Mouse (Mus musculus): ENCODE results near the gene Kmt2a. TPM values are rescaled to one million over a fixed set of nuclear protein-coding genes. Genes with fewer than 3 reads are reported as not detected.
"Not testable (repeated sequence)": the region's sequence is repeated elsewhere in the genome, so short reads cannot be mapped to it uniquely, and the experiment has no call there.

Gene Kmt2a
- polyA plus RNA-seq, 1 experiment from 2014 or later = 14.7 TPM

GRCm38 (mm10) chr9:44771376-44771775 lies 109.7 kb downstream of the Kmt2a start:
- H3K27ac ChIP-seq (ENCODE audit: low read depth) = no peak overlapping the region
- WGBS = 90% methylated on average over 5 of the region's 5 CpGs
- peaks cover 11% of the 10 kb centered on the region; the same call in 1 of the 2 replicates for H3K36me3 ChIP-seq (ENCODE audit: control insufficient read depth, insufficient read depth, low read length)
- no peak overlapping the region for H3K9ac ChIP-seq (ENCODE audit: low read length)
- no peaks in the 10 kb centered on the region for H3K9me3 ChIP-seq (ENCODE audit: control insufficient read depth, low read length)
- H3K4me2 ChIP-seq (ENCODE audit: low read length) = no peak overlapping the region
- peaks cover 2% of the 10 kb centered on the region; the same call in 1 of the 2 replicates for H3K4me1 ChIP-seq (replicated peaks; ENCODE audit: control insufficient read depth, insufficient read depth, low read length)
- no peak for ATAC-seq (replicated peaks; ENCODE audit: low FRiP score, low TSS enrichment, low read depth)
- H3K4me3 ChIP-seq (ENCODE audit: low read depth, low read length) = no peak overlapping the region
- H3K27me3 ChIP-seq (replicated peaks; ENCODE audit: control insufficient read depth, insufficient read depth, low read length) = no peaks in the 10 kb centered on the region
- DNase-seq (ENCODE audit: low spot score) = no peak

- whole genome bisulfite sequencing = 42% methylated on average over 7 of the region's 9 CpGs
- H3K4me2 ChIP-seq (ENCODE audit: low read length) = peak overlapping the region; percentile 18
- not testable (repeated sequence) for H3K9ac ChIP-seq (ENCODE audit: low read length); H3K27ac ChIP-seq (ENCODE audit: low read depth); DNase-seq (ENCODE audit: low spot score); H3K36me3 ChIP-seq (ENCODE audit: control insufficient read depth, insufficient read depth, low read length); ATAC-seq (replicated peaks; ENCODE audit: low FRiP score, low TSS enrichment, low read depth); H3K9me3 ChIP-seq (ENCODE audit: control insufficient read depth, low read length); H3K27me3 ChIP-seq (replicated peaks; ENCODE audit: control insufficient read depth, insufficient read depth, low read length)
- peaks cover 25% of the 10 kb centered on the region for H3K4me1 ChIP-seq (replicated peaks; ENCODE audit: control insufficient read depth, insufficient read depth, low read length)
- H3K4me3 ChIP-seq (ENCODE audit: low read depth, low read length) = peak overlapping the region; percentile 82
Observed at GRCm38 (mm10) chr9:44768029-44768394, 113.1 kb downstream of the Kmt2a start.

- Histone ChIP-seq H3K36me3 (ENCODE audit: control insufficient read depth, insufficient read depth, low read length) (no peaks in the 10 kb centered on the region), H3K27me3 (replicated peaks; ENCODE audit: control insufficient read depth, insufficient read depth, low read length) (no peaks in the 10 kb centered on the region), H3K4me3 (ENCODE audit: low read depth, low read length) (peak within 1 kb of the TSS; percentile 82), H3K4me1 (replicated peaks; ENCODE audit: control insufficient read depth, insufficient read depth, low read length) (peaks cover 25% of the 10 kb centered on the region), H3K4me2 (ENCODE audit: low read length) (peak within 1 kb of the TSS; percentile 64), H3K9ac (ENCODE audit: low read length) (peak within 1 kb of the TSS; percentile 95), H3K27ac (ENCODE audit: low read depth) (peak within 1 kb of the TSS; percentile 89), H3K9me3 (ENCODE audit: control insufficient read depth, low read length) (no peaks in the 10 kb centered on the region)
- under 1% methylated on average over 71 of the region's 82 CpGs for WGBS
- ATAC-seq (replicated peaks; ENCODE audit: low FRiP score, low TSS enrichment, low read depth) (peak; percentile 87), DNase-seq (ENCODE audit: low spot score) (peak; percentile 90)
Observed at GRCm38 (mm10) chr9:44767101-44768028, 113.7 kb downstream of the Kmt2a start, which contains the start of the genes Arcn1 and Ift46. Gene Arcn1, minus strand, starts transcription at chr9:44767845. Gene Ift46, plus strand, starts transcription at chr9:44767908.

- Histone ChIP-seq H3K36me3 (ENCODE audit: control insufficient read depth, insufficient read depth, low read length) (peaks cover 47% of the 10 kb centered on the region), H3K9me3 (ENCODE audit: control insufficient read depth, low read length) (no peaks in the 10 kb centered on the region), H3K27ac (ENCODE audit: low read depth) (no peak overlapping the region), H3K4me1 (replicated peaks; ENCODE audit: control insufficient read depth, insufficient read depth, low read length) (peaks cover 18% of the 10 kb centered on the region), H3K4me3 (ENCODE audit: low read depth, low read length) (no peak overlapping the region), H3K4me2 (ENCODE audit: low read length) (no peak overlapping the region), H3K27me3 (replicated peaks; ENCODE audit: control insufficient read depth, insufficient read depth, low read length) (no peaks in the 10 kb centered on the region), H3K9ac (ENCODE audit: low read length) (no peak overlapping the region)
- DNase-seq (ENCODE audit: low spot score) = no peak
- no peak for ATAC-seq (replicated peaks; ENCODE audit: low FRiP score, low TSS enrichment, low read depth)
- WGBS = 75% methylated on average over 2 of the region's 2 CpGs
Observed at GRCm38 (mm10) chr9:44760873-44761272, 120.2 kb downstream of the Kmt2a start.

Other genes with a start within 250 kb of the Kmt2a start
- not detected in 2 replicates for gene Treh, start 208.1 kb downstream of the Kmt2a start, polyA plus RNA-seq (2014; fragmentation: Nextera tagmentation; extraction: Ambion mirVana)
- 21.4 and 22.6 TPM in 2 replicates for gene Phldb1, start 146.1 kb downstream of the Kmt2a start, polyA plus RNA-seq (2014; fragmentation: Nextera tagmentation; extraction: Ambion mirVana)
- 188 and 192 TPM in 2 replicates for gene Arcn1, start 113.5 kb downstream of the Kmt2a start, polyA plus RNA-seq (2014; fragmentation: Nextera tagmentation; extraction: Ambion mirVana)
- 87.8 and 96.0 TPM in 2 replicates for gene Ift46, start 113.4 kb downstream of the Kmt2a start, polyA plus RNA-seq (2014; fragmentation: Nextera tagmentation; extraction: Ambion mirVana)
- 3.3 and 3.9 TPM in 2 replicates for gene Tmem25, start 82.0 kb downstream of the Kmt2a start, polyA plus RNA-seq (2014; fragmentation: Nextera tagmentation; extraction: Ambion mirVana)
- 1.5 and 2.7 TPM in 2 replicates for gene Ttc36, start 78.2 kb downstream of the Kmt2a start, polyA plus RNA-seq (2014; fragmentation: Nextera tagmentation; extraction: Ambion mirVana)
- gene Atp5l, start 39.4 kb upstream of the Kmt2a start, polyA plus RNA-seq (2014; fragmentation: Nextera tagmentation; extraction: Ambion mirVana) = 722 and 905 TPM in 2 replicates
- 28.0 and 31.3 TPM in 2 replicates for gene Ube4a, start 84.3 kb upstream of the Kmt2a start, polyA plus RNA-seq (2014; fragmentation: Nextera tagmentation; extraction: Ambion mirVana)
- gene Cd3g, start 99.1 kb upstream of the Kmt2a start, polyA plus RNA-seq (2014; fragmentation: Nextera tagmentation; extraction: Ambion mirVana) = 0.35 and 0.55 TPM in 2 replicates
- gene Cd3d, start 100.5 kb upstream of the Kmt2a start, polyA plus RNA-seq (2014; fragmentation: Nextera tagmentation; extraction: Ambion mirVana) = not detected in 2 replicates
- gene Cd3e, start 128.3 kb upstream of the Kmt2a start, polyA plus RNA-seq (2014; fragmentation: Nextera tagmentation; extraction: Ambion mirVana) = 0.49 TPM in 1 of 2 replicates, not detected in the other
- gene Mpzl2, start 158.5 kb upstream of the Kmt2a start, polyA plus RNA-seq (2014; fragmentation: Nextera tagmentation; extraction: Ambion mirVana) = 26.7 and 27.0 TPM in 2 replicates
- 6.3 and 6.5 TPM in 2 replicates for gene Mpzl3, start 173.9 kb upstream of the Kmt2a start, polyA plus RNA-seq (2014; fragmentation: Nextera tagmentation; extraction: Ambion mirVana)
- gene Jaml, start 197.9 kb upstream of the Kmt2a start, polyA plus RNA-seq (2014; fragmentation: Nextera tagmentation; extraction: Ambion mirVana) = 42.7 and 49.4 TPM in 2 replicates
- gene Scn2b, start 236.5 kb upstream of the Kmt2a start, polyA plus RNA-seq (2014; fragmentation: Nextera tagmentation; extraction: Ambion mirVana) = 3.7 and 3.8 TPM in 2 replicates

Data from intestine, embryonic 14.5 days (tissue).